Mouse (Mus musculus) gastrocnemius, postnatal 4 days (tissue): Measurements from ENCODE around the gene Wt1. TPM values are rescaled to one million over a fixed set of nuclear protein-coding genes. Genes with fewer than 3 reads are reported as not detected.

Source experiments
- DNase-seq, 2 experiments: peaks; one replicate each; pipeline ENCODE4 v3.0.0; 2021 to 2022; ENCODE audit warnings: low spot score in 2 of 2, mixed read lengths in 2 of 2
- total RNA-seq, 2 experiments: library from RNA; stranded (reverse); gene quantifications; 2 replicates each; pipeline ENCODE4 v1.2.3; 2021

Wt1 gene
- total RNA-seq, 2 experiments from 2014 or later, result 0.07 to 0.29 TPM

- no peak for DNase-seq
These were observed 688 bp upstream of the Wt1 start for GRCm38 (mm10) chr2:105125641-105126040.

- DNase-seq, result no peak
These were observed 582 bp downstream of the Wt1 start for GRCm38 (mm10) chr2:105126691-105127530.

- no peak for DNase-seq
These were observed 1.5 kb downstream of the Wt1 start for GRCm38 (mm10) chr2:105127531-105128480.

GRCm38 (mm10) chr2:105128564-105128963 is 2.2 kb downstream of the Wt1 start:
- no peak for DNase-seq

GRCm38 (mm10) chr2:105130351-105131060 is 4.2 kb downstream of the Wt1 start:
- no peak for DNase-seq

GRCm38 (mm10) chr2:105131061-105131810 is 4.9 kb downstream of the Wt1 start:
- no peak for DNase-seq

GRCm38 (mm10) chr2:105131811-105132100 is 5.4 kb downstream of the Wt1 start:
- no peak for DNase-seq

- no peak for DNase-seq
These were observed 6.0 kb downstream of the Wt1 start for GRCm38 (mm10) chr2:105132300-105132699.

GRCm38 (mm10) chr2:105132933-105133795 is 6.8 kb downstream of the Wt1 start:
- no peak for DNase-seq

GRCm38 (mm10) chr2:105134296-105134695 is 8.0 kb downstream of the Wt1 start:
- no peak for DNase-seq

GRCm38 (mm10) chr2:105139471-105139870 is 13.1 kb downstream of the Wt1 start:
- DNase-seq, result no peak

GRCm38 (mm10) chr2:105141371-105141770 is 15.0 kb downstream of the Wt1 start:
- DNase-seq, result no peak

- no peak for DNase-seq
These were observed 17.4 kb downstream of the Wt1 start for GRCm38 (mm10) chr2:105143731-105144130.

GRCm38 (mm10) chr2:105151544-105151943 is 25.2 kb downstream of the Wt1 start:
- no peak for DNase-seq

- DNase-seq, result no peak
These were observed 26.7 kb downstream of the Wt1 start for GRCm38 (mm10) chr2:105153046-105153445.

GRCm38 (mm10) chr2:105160949-105161348 is 34.6 kb downstream of the Wt1 start:
- DNase-seq, result no peak

GRCm38 (mm10) chr2:105162763-105163162 is 36.4 kb downstream of the Wt1 start:
- DNase-seq, result no peak

- no peak for DNase-seq
These were observed 41.8 kb downstream of the Wt1 start for GRCm38 (mm10) chr2:105168137-105168536.

GRCm38 (mm10) chr2:105174254-105174653 is 47.9 kb downstream of the Wt1 start:
- no peak for DNase-seq

GRCm38 (mm10) chr2:105178871-105179270 is 52.5 kb downstream of the Wt1 start:
- no peak for DNase-seq
